Mouse (Mus musculus) lung, postnatal 0 days (tissue): ENCODE results near the gene Rcor3.

Experiments used
- CTCF ChIP-seq: IDR thresholded peaks from 2 replicates; pipeline ENCODE4 v1.5.1; 2016; ENCODE audit warnings: antibody characterized with exemption, mild to moderate bottlenecking
- EP300 ChIP-seq: IDR thresholded peaks from 2 replicates; pipeline ENCODE4 v1.6.1; 2016; ENCODE audit warnings: antibody characterized with exemption, mild to moderate bottlenecking, control low read depth

- TF ChIP-seq EP300 (no peak), CTCF (peak; percentile 55)
Measured at GRCm38 (mm10) chr1:192137926-192138910, at the start of gene Rcor3.
